Mouse (Mus musculus): ENCODE measurements around the gene Rps28. TPM values are rescaled to one million over a fixed set of nuclear protein-coding genes. Genes with fewer than 3 reads are reported as not detected.
"Not testable (repeated sequence)": the region's sequence is repeated elsewhere in the genome, so short reads cannot be mapped to it uniquely, and the experiment has no call there.

Gene Rps28
- polyA plus RNA-seq, 1 experiment from 2014 or later: 389 TPM

- Histone ChIP-seq H3K4me3 (ENCODE audit: low read depth, low read length) (no peak overlapping the region), H3K27me3 (ENCODE audit: control insufficient read depth, insufficient read depth, low read depth, low read length) (no peaks in the 10 kb centered on the region), H3K36me3 (ENCODE audit: control insufficient read depth, insufficient read depth) (peaks cover 15% of the 10 kb centered on the region), H3K4me2 (ENCODE audit: low read depth, low read length) (no peak overlapping the region), H3K4me1 (ENCODE audit: control insufficient read depth, low read depth, low read length) (peaks cover 18% of the 10 kb centered on the region), H3K9me3 (replicated peaks; ENCODE audit: control insufficient read depth, low read length) (no peaks in the 10 kb centered on the region), H3K27ac (ENCODE audit: low read length) (peak overlapping the region; percentile 55; the same call in 1 of the 2 replicates), H3K9ac (ENCODE audit: low read depth, low read length) (no peak overlapping the region)
- 79% methylated on average over 10 of the region's 10 CpGs for WGBS (ENCODE audit: insufficient replicate concordance)
- no peak for ATAC-seq (ENCODE audit: low read depth)
Measured at GRCm38 (mm10) chr17:33829561-33829960, 5.2 kb upstream of the Rps28 start.

- Histone ChIP-seq H3K36me3 (ENCODE audit: control insufficient read depth, insufficient read depth) (peaks cover 12% of the 10 kb centered on the region), H3K4me1 (ENCODE audit: control insufficient read depth, low read depth, low read length) (peaks cover 18% of the 10 kb centered on the region), H3K27me3 (ENCODE audit: control insufficient read depth, insufficient read depth, low read depth, low read length) (no peaks in the 10 kb centered on the region), H3K9ac (ENCODE audit: low read depth, low read length) (no peak overlapping the region), H3K4me2 (ENCODE audit: low read depth, low read length) (no peak overlapping the region), H3K27ac (ENCODE audit: low read length) (peak overlapping the region; percentile 55), H3K9me3 (replicated peaks; ENCODE audit: control insufficient read depth, low read length) (no peaks in the 10 kb centered on the region), H3K4me3 (ENCODE audit: low read depth, low read length) (no peak overlapping the region)
- peak; percentile 48 for ATAC-seq (ENCODE audit: low read depth)
- WGBS (ENCODE audit: insufficient replicate concordance): 63% methylated on average over 2 of the region's 2 CpGs
Measured at GRCm38 (mm10) chr17:33828892-33829291, 4.5 kb upstream of the Rps28 start.

GRCm38 (mm10) chr17:33826850-33827249 lies 2.5 kb upstream of the Rps28 start:
- no peak overlapping the region for H3K4me2 ChIP-seq (ENCODE audit: low read depth, low read length)
- H3K9ac ChIP-seq (ENCODE audit: low read depth, low read length): no peak overlapping the region
- no peak overlapping the region for H3K27ac ChIP-seq (ENCODE audit: low read length)
- under 1% methylated on average over 3 of the region's 3 CpGs for WGBS (ENCODE audit: insufficient replicate concordance)
- ATAC-seq (ENCODE audit: low read depth): no peak
- H3K36me3 ChIP-seq (ENCODE audit: control insufficient read depth, insufficient read depth): peaks cover 22% of the 10 kb centered on the region
- H3K9me3 ChIP-seq (replicated peaks; ENCODE audit: control insufficient read depth, low read length): no peaks in the 10 kb centered on the region
- no peaks in the 10 kb centered on the region for H3K27me3 ChIP-seq (ENCODE audit: control insufficient read depth, insufficient read depth, low read depth, low read length)
- H3K4me1 ChIP-seq (ENCODE audit: control insufficient read depth, low read depth, low read length): peaks cover 35% of the 10 kb centered on the region
- H3K4me3 ChIP-seq (ENCODE audit: low read depth, low read length): no peak overlapping the region

- Histone ChIP-seq H3K27me3 (ENCODE audit: control insufficient read depth, insufficient read depth, low read depth, low read length) (no peaks in the 10 kb centered on the region), H3K4me2 (ENCODE audit: low read depth, low read length) (peak overlapping the region; percentile 84), H3K27ac (ENCODE audit: low read length) (no peak overlapping the region), H3K4me1 (ENCODE audit: control insufficient read depth, low read depth, low read length) (peaks cover 36% of the 10 kb centered on the region), H3K4me3 (ENCODE audit: low read depth, low read length) (peak overlapping the region; percentile 87), H3K36me3 (ENCODE audit: control insufficient read depth, insufficient read depth) (peaks cover 29% of the 10 kb centered on the region), H3K9me3 (replicated peaks; ENCODE audit: control insufficient read depth, low read length) (no peaks in the 10 kb centered on the region), H3K9ac (ENCODE audit: low read depth, low read length) (no peak overlapping the region; the same call in 1 of the 2 replicates)
- 73% methylated on average over 8 of the region's 8 CpGs for WGBS (ENCODE audit: insufficient replicate concordance)
- ATAC-seq (ENCODE audit: low read depth): no peak
Measured at GRCm38 (mm10) chr17:33825462-33825861, 1.1 kb upstream of the Rps28 start.

- peak overlapping the region; percentile 87 for H3K4me3 ChIP-seq (ENCODE audit: low read depth, low read length)
- H3K9me3 ChIP-seq (replicated peaks; ENCODE audit: control insufficient read depth, low read length); ATAC-seq (ENCODE audit: low read depth); H3K27me3 ChIP-seq (ENCODE audit: control insufficient read depth, insufficient read depth, low read depth, low read length): not testable (repeated sequence)
- peak overlapping the region; percentile 84 for H3K27ac ChIP-seq (ENCODE audit: low read length)
- H3K36me3 ChIP-seq (ENCODE audit: control insufficient read depth, insufficient read depth): peaks cover 27% of the 10 kb centered on the region
- peak overlapping the region; percentile 84 for H3K4me2 ChIP-seq (ENCODE audit: low read depth, low read length)
- 3% methylated on average over 6 of the region's 6 CpGs for WGBS (ENCODE audit: insufficient replicate concordance)
- peak overlapping the region; percentile 84 for H3K9ac ChIP-seq (ENCODE audit: low read depth, low read length)
- H3K4me1 ChIP-seq (ENCODE audit: control insufficient read depth, low read depth, low read length): peaks cover 36% of the 10 kb centered on the region
Measured at GRCm38 (mm10) chr17:33824997-33825330, 602 bp upstream of the Rps28 start.

- H3K27me3 ChIP-seq (ENCODE audit: control insufficient read depth, insufficient read depth, low read depth, low read length); ATAC-seq (ENCODE audit: low read depth); H3K9me3 ChIP-seq (replicated peaks; ENCODE audit: control insufficient read depth, low read length): not testable (repeated sequence)
- WGBS (ENCODE audit: insufficient replicate concordance): 56% methylated on average over 8 of the region's 8 CpGs
- H3K36me3 ChIP-seq (ENCODE audit: control insufficient read depth, insufficient read depth): peaks cover 28% of the 10 kb centered on the region
- peak overlapping the region; percentile 50; the same call in 1 of the 2 replicates for H3K27ac ChIP-seq (ENCODE audit: low read length)
- peak overlapping the region; percentile 82 for H3K4me2 ChIP-seq (ENCODE audit: low read depth, low read length)
- peak overlapping the region; percentile 87 for H3K4me3 ChIP-seq (ENCODE audit: low read depth, low read length)
- H3K4me1 ChIP-seq (ENCODE audit: control insufficient read depth, low read depth, low read length): peaks cover 43% of the 10 kb centered on the region
- H3K9ac ChIP-seq (ENCODE audit: low read depth, low read length): peak overlapping the region; percentile 76
Measured at GRCm38 (mm10) chr17:33823171-33823570, 1.2 kb downstream of the Rps28 start.

- no peak for ATAC-seq (ENCODE audit: low read depth)
Measured at GRCm38 (mm10) chr17:33822436-33822959, 1.9 kb downstream of the Rps28 start.

GRCm38 (mm10) chr17:33817969-33818643 lies 6.3 kb downstream of the Rps28 start:
- Histone ChIP-seq H3K4me3 (ENCODE audit: low read depth, low read length) (peak overlapping the region; percentile 73), H3K4me2 (ENCODE audit: low read depth, low read length) (peak overlapping the region; percentile 99), H3K27me3 (ENCODE audit: control insufficient read depth, insufficient read depth, low read depth, low read length) (no peaks in the 10 kb centered on the region), H3K9me3 (replicated peaks; ENCODE audit: control insufficient read depth, low read length) (no peaks in the 10 kb centered on the region), H3K4me1 (ENCODE audit: control insufficient read depth, low read depth, low read length) (peaks cover 33% of the 10 kb centered on the region), H3K9ac (ENCODE audit: low read depth, low read length) (peak overlapping the region; percentile 78), H3K36me3 (ENCODE audit: control insufficient read depth, insufficient read depth) (peaks cover 28% of the 10 kb centered on the region), H3K27ac (ENCODE audit: low read length) (peak overlapping the region; percentile 80)
- peak; percentile 7 for ATAC-seq (ENCODE audit: low read depth)
- whole genome bisulfite sequencing (ENCODE audit: insufficient replicate concordance): 21% methylated on average over 33 of the region's 33 CpGs

More at GRCm38 (mm10) chr17:33822436-33822959, 1.9 kb downstream of the Rps28 start:
- H3K9ac ChIP-seq (ENCODE audit: low read depth, low read length): no peak overlapping the region; the same call in 1 of the 2 replicates
- no peaks in the 10 kb centered on the region for H3K9me3 ChIP-seq (replicated peaks; ENCODE audit: control insufficient read depth, low read length)
- peaks cover 45% of the 10 kb centered on the region for H3K4me1 ChIP-seq (ENCODE audit: control insufficient read depth, low read depth, low read length)
- H3K27me3 ChIP-seq (ENCODE audit: control insufficient read depth, insufficient read depth, low read depth, low read length): no peaks in the 10 kb centered on the region
- peaks cover 28% of the 10 kb centered on the region for H3K36me3 ChIP-seq (ENCODE audit: control insufficient read depth, insufficient read depth)
- peak overlapping the region; percentile 10; the same call in 1 of the 2 replicates for H3K4me3 ChIP-seq (ENCODE audit: low read depth, low read length)
- no peak overlapping the region for H3K27ac ChIP-seq (ENCODE audit: low read length)
- WGBS (ENCODE audit: insufficient replicate concordance): 70% methylated on average over 1 of the region's 1 CpGs
- H3K4me2 ChIP-seq (ENCODE audit: low read depth, low read length): peak overlapping the region; percentile 82; the same call in 1 of the 2 replicates

Measured in liver, embryonic 16.5 days (tissue).